Mouse (Mus musculus): Measurements from ENCODE around the gene Gm10401.
A peak's percentile ranks its signal among the peaks of the same experiment; 100 is the strongest.
"Not testable (repeated sequence)": the region's sequence is repeated elsewhere in the genome, so short reads cannot be mapped to it uniquely, and the experiment has no call there.

Gm10401 gene

GRCm38 (mm10) chr5:115118961-115119570, 21.0 kb upstream of the Gm10401 start, which contains the start of gene Acads:
Acads (minus strand) TSS chr5:115119346.
- DNase-seq = peak; percentile 87 to 93

GRCm38 (mm10) chr5:115117467-115117866, 19.4 kb upstream of the Gm10401 start:
- no peak for DNase-seq

- no peak for DNase-seq
These were observed 18.3 kb upstream of the Gm10401 start for GRCm38 (mm10) chr5:115116426-115116825.

GRCm38 (mm10) chr5:115114501-115114900, 16.4 kb upstream of the Gm10401 start:
- DNase-seq = no peak

GRCm38 (mm10) chr5:115113244-115113643, 15.1 kb upstream of the Gm10401 start:
- no peak for DNase-seq

GRCm38 (mm10) chr5:115111156-115111555, 13.1 kb upstream of the Gm10401 start:
- DNase-seq = no peak

GRCm38 (mm10) chr5:115103253-115103652, 5.2 kb upstream of the Gm10401 start:
- not testable (repeated sequence) for DNase-seq

- DNase-seq = no peak
These were observed 4.1 kb upstream of the Gm10401 start for GRCm38 (mm10) chr5:115102231-115102630.

GRCm38 (mm10) chr5:115100473-115100872, 2.4 kb upstream of the Gm10401 start:
- DNase-seq = no peak

GRCm38 (mm10) chr5:115099991-115100390, 1.9 kb upstream of the Gm10401 start:
- DNase-seq = no peak

GRCm38 (mm10) chr5:115099530-115099929, 1.4 kb upstream of the Gm10401 start:
- no peak for DNase-seq

GRCm38 (mm10) chr5:115091776-115092175, 6.3 kb downstream of the Gm10401 start:
- DNase-seq = no peak

- no peak for DNase-seq
These were observed 7.1 kb downstream of the Gm10401 start for GRCm38 (mm10) chr5:115091015-115091414.

- DNase-seq = no peak
These were observed 8.4 kb downstream of the Gm10401 start for GRCm38 (mm10) chr5:115089592-115090268.

- DNase-seq = no peak
These were observed 12.4 kb downstream of the Gm10401 start for GRCm38 (mm10) chr5:115085675-115086074.

- DNase-seq = no peak
These were observed 14.6 kb downstream of the Gm10401 start for GRCm38 (mm10) chr5:115083492-115083891.

GRCm38 (mm10) chr5:115081636-115082035, 16.5 kb downstream of the Gm10401 start:
- DNase-seq = no peak

GRCm38 (mm10) chr5:115076144-115076901, 21.8 kb downstream of the Gm10401 start:
- DNase-seq = peak; percentile 86 to 87

GRCm38 (mm10) chr5:115074749-115075148, 23.3 kb downstream of the Gm10401 start:
- no peak for DNase-seq

- peak; percentile 15 to 38 for DNase-seq
These were observed 24.8 kb downstream of the Gm10401 start for GRCm38 (mm10) chr5:115073306-115073705.

GRCm38 (mm10) chr5:115072143-115072542, 26.0 kb downstream of the Gm10401 start:
- DNase-seq = peak in 1 of 2 experiments; percentile 38

- DNase-seq = peak; percentile 33 to 47
These were observed 26.8 kb downstream of the Gm10401 start for GRCm38 (mm10) chr5:115071096-115071901.

GRCm38 (mm10) chr5:115070457-115070856, 27.6 kb downstream of the Gm10401 start:
- no peak for DNase-seq

Data from kidney, postnatal 4 days (tissue).